Mouse (Mus musculus) layer of hippocampus, postnatal 25 days (tissue): ENCODE data around the gene Gpr50. TPM values are rescaled to one million over a fixed set of nuclear protein-coding genes. Genes with fewer than 3 reads are reported as not detected.

Source experiments
- DNase-seq, 2 experiments: peaks; one replicate each; pipeline ENCODE4 v3.0.0; 2022; ENCODE audit warnings: mixed read lengths in 2 of 2, low spot score in 1 of 2; ENCODE audit errors: extremely low spot score in 1 of 2
- total RNA-seq, 2 experiments: library from RNA; stranded (reverse); gene quantifications; 2 replicates each; pipeline ENCODE4 v1.2.3; 2021

Gpr50 gene
- not detected for total RNA-seq

DNA sequence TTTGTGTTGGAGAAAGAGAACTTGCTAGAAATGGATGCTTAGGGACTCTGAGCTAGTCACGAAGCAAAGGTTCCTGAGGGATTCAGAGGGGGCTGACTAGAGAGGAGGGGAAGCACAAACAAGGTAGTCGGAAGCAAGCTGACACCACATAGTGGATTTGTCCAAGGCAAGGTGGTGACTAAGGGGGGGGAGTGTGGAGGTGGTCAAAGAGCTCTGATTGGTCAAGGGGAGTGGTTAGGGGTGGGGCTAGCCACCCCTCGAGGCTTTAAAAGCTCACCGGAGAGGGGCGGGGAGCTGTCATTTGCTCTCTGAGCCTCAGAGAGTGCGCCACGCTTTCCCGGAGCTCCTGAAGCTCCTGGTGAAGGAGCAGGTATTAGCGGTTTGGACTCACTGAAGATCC lies at the start of gene Gpr50:
Gene Gpr50, plus strand, starts transcription at position 294 of the 400 bp plus-strand sequence.
- DNase-seq, result no peak

GRCm38 (mm10) chrX:71622286-71622685 lies 41.2 kb upstream of the Gpr50 start:
- no peak for DNase-seq

GRCm38 (mm10) chrX:71623843-71624242 lies 39.6 kb upstream of the Gpr50 start:
- peak in 1 of 2 experiments; percentile 64 for DNase-seq

DNA sequence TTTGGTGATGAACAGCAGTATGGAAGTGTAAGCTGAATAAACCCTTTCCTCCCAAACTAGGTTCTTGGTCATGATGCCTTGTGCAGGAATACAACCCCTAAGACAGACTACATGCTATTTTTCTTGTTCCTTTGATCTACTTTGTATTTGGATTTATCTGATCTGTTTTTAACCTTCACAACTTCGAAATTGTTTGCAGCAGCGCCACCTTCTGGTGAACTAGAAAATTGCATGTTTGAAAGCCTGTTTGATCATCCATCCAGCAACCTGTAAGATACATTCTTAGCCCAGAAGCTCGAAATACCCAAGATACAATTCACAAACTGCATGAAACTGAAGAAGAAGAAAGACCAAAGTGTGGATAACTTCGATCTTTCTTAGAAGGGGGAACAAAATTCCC lies 35.2 kb upstream of the Gpr50 start:
- peak; percentile 18 to 70 for DNase-seq

- no peak for DNase-seq
These were observed 32.8 kb upstream of the Gpr50 start for GRCm38 (mm10) chrX:71630709-71631108.

DNA sequence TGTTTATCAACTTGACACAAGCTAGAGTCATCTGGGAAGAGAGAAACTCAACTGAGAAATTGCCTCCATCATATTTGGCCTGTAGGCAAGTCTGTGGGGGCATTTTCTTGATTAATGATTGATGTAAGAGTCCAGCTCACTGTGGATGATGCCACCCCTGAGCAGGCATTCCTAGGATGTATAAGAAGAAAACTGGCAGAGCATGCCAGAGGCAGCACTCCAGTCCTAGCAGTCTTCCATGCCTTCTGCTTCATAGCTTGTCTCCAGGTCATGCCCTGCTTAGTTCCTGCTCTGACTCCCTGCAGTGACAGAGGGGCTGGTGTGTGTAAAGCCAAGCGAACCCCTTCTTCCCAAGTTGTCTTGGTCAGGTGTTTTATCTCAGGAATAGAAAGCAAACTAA lies 32.3 kb upstream of the Gpr50 start:
- DNase-seq, result no peak

DNA sequence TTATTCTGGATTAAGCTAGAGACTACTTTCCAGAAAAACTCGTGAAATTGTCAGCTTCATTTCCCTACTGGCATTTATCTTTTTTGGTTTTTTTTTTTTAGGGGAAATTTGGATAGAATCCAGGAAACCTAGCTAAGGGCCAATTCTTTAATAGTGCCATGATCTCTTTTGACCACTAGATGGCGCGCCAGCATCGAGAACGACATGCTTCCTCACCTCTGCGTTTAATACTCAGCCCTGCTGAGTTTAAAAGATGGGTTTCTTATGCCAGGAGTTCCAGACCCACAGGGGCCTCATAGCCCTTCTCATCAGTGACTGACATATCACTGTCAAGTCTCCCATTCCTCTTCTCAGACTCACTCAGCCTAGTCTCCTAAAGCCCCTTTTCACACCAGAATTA lies 15.5 kb upstream of the Gpr50 start:
- DNase-seq, result peak; percentile 23 to 71

DNA sequence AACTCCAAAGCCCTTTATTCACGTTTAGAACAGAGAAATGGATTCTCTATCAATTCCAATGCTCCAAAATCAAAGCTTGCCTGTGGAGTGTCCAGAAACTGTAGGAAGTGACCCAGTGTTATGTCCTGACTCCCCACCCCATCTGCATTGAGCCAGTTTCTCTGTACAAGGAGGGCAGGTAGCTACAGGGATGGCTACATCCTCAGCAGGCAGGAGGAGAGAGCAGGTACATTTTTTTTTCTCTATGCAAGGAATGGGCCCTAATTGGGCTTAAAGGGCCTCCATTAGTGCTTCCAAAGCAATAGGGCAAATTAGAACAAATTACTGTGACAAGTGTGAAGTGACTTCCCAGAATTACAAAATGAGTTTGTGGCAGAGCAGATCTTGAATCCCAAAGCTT lies 15.0 kb upstream of the Gpr50 start:
- no peak for DNase-seq

DNA sequence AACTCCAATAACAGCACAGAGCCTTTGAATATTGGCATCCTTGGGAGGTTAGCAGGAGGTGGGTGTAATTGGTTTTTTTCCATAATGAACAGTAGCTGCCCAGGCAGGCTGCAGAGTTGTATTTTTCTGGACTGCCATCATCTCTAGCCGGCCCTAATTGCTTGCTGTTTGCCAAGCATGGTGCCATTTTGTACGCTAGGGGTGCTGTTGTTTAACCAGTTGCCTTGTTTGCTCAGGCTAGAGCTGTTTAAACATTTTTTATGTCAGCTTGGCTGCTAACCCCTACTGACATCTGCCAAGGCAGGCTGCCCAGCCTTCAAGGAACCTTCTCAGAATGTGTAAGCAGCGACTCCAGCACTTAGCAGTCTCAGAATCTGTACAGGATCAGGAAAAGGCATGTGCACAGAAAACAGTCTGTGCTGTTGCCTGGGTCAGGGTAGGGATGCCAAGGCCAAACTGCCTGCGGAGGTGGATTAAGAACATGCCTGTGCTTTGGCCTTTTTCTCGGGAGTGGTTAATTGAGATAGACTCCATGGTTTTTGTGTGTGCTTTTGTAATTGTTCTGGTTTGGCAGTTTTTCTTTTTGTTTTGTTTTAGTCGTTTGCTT lies 14.5 kb upstream of the Gpr50 start:
- peak in 1 of 2 experiments; percentile 51 for DNase-seq

GRCm38 (mm10) chrX:71649993-71650392 lies 13.5 kb upstream of the Gpr50 start:
- DNase-seq, result no peak

- no peak for DNase-seq
These were observed 1.7 kb upstream of the Gpr50 start for GRCm38 (mm10) chrX:71661794-71662193.

DNA sequence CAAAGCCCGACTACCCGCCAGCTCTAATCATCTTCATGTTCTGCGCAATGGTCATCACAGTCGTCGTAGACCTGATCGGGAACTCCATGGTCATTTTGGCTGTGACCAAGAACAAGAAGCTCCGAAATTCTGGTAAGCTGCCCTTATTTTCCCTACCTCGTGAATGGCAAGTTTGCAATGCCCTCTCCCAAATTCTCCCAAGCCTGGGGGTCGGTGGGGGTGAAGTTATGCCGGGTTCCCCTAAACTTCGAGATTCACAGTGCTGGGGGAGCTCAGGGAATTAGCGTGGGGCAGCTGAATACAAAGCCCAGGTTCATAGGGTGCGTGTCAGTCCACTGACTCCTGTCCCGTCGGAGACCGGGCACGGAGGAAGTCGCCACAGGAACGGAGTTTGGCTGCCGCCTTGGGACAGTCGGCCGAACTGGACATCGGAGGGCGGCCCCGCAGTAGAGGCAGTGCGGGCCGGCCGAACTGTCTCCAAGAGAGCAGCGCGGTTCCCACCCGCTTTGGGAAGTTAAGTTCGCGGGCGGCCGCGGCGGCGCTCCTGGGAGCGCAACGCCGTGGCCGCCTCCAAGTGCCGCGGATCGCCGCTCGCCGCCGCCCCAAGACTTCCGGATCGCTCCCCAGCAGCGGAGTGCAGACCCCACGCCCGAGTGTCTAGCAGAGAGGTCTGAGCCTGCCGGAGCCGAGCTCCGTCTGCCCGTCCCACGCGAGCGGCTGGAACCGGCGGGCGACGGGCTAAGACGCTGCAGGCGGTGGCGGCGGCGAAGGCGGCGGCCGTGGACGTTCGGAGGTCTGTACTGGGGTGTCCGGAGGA lies 612 bp downstream of the Gpr50 start:
- DNase-seq, result no peak

DNA sequence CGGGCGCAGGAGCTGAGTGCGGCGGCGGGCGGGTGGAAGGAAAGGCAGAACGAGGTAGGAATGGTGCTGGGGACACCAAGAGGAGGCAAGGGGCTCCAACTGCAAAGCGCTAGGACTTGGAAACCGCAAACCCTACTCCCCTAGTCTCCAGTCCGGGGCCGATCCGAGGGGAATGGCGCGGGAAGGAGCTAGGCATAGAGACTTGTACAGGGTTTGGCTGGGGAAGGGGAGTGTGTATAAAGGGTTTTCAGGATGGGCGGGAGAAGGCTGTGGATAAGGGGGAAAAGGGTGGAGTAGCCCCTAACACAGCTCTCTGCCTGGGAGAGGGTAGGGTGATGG lies 1.2 kb downstream of the Gpr50 start:
- no peak for DNase-seq

- no peak for DNase-seq
These were observed 6.8 kb downstream of the Gpr50 start for GRCm38 (mm10) chrX:71670254-71670653.

GRCm38 (mm10) chrX:71700817-71701469 lies 37.5 kb downstream of the Gpr50 start:
- no peak for DNase-seq

Other genes with a start within 250 kb of the Gpr50 start
- 10 to 100 TPM; 49.1 to 50.4 TPM for gene Cd99l2, start 170.8 kb upstream of the Gpr50 start, total RNA-seq
- gene Hmgb3, start 107.7 kb upstream of the Gpr50 start, total RNA-seq, result 10 to 100 TPM; 17.9 to 20.4 TPM
- 10 to 100 TPM; 33.4 to 35.1 TPM for gene Vma21, start 152.3 kb downstream of the Gpr50 start, total RNA-seq